Mouse (Mus musculus) stomach, embryonic 16.5 days (tissue): ENCODE measurements at regions not wholly inside any gene's neighbourhood (a gene's known extent, or its start where the extent isn't known, plus 50 kb on each side); places are given as distances from the start of the nearest gene placed in this dataset.
A peak's percentile ranks its signal among the peaks of the same experiment; 100 is the strongest.

Experiments
- ATAC-seq: fragments of 200-750 bp; cut with Nextera tagmentation; 2 replicates; pipeline ENCODE4 v1.8.0; 2017; ENCODE audit warnings: moderate number of reproducible peaks, moderate TSS enrichment; ENCODE audit not compliant: insufficient read depth, low FRiP score
- H3K27ac ChIP-seq: fragments of 300-500 bp; sonication (generic); 2 replicates; pipeline ENCODE4 v1.5.1; 2014; ENCODE audit warnings: low read length
- H3K27me3 ChIP-seq: fragments of 300-500 bp; sonication (generic); 2 replicates; pipeline ENCODE4 v1.6.1; 2014; ENCODE audit warnings: low read length, control low read depth, mixed read lengths; ENCODE audit not compliant: control insufficient read depth, insufficient read depth
- H3K36me3 ChIP-seq: fragments of 300-500 bp; sonication (generic); 2 replicates; pipeline ENCODE4 v1.6.1; 2014; ENCODE audit warnings: low read length; ENCODE audit not compliant: control insufficient read depth, insufficient read depth
- H3K4me1 ChIP-seq: fragments of 300-500 bp; sonication (generic); 2 replicates; pipeline ENCODE4 v1.6.1; 2014; ENCODE audit warnings: low read length, control low read depth, mixed read lengths; ENCODE audit not compliant: control insufficient read depth, insufficient read depth
- H3K4me2 ChIP-seq: fragments of 300-500 bp; sonication (generic); 2 replicates; pipeline ENCODE4 v1.6.1; 2014; ENCODE audit warnings: low read depth, low read length, mixed read lengths
- H3K4me3 ChIP-seq: fragments of 300-500 bp; sonication (generic); replicated peaks from 2 replicates; pipeline ENCODE4 v1.5.1; 2014; ENCODE audit warnings: mild to moderate bottlenecking, low read length
- H3K9ac ChIP-seq: fragments of 300-500 bp; sonication (generic); 2 replicates; pipeline ENCODE4 v1.6.1; 2014; ENCODE audit warnings: low read length
- H3K9me3 ChIP-seq: fragments of 300-500 bp; sonication (generic); replicated peaks from 2 replicates; pipeline ENCODE4 v1.6.1; 2016; ENCODE audit warnings: low read length, control low read depth; ENCODE audit not compliant: control insufficient read depth
- WGBS: fragments of 180-500 bp; shearing (Covaris S2); extraction: QIAGEN DNeasy Blood & Tissue Kit; methylation state at CpG from one replicate; pipeline ENCODE4 v1.1.7; 2014; 5-methylcytosine and 5-hydroxymethylcytosine counted together

DNA sequence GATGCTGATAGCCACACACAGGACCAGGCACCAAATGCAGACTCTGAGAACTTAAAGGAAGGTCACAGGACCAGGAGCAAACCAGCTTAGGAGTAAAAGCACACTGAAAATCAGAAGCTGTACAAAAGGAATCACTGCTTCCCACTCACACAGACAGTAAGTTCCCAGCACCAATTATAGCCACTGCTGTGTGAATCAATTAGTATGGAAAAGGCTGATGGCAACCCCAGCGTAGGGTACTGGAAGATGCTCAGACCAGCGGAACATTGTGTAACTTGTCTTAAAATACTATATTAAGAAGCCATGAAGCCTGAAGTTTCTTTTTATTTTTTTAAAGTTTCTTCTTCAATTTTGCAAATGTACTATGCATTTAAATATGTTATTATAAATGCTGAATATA is 115.8 kb downstream of the Lnpk start:
- Histone ChIP-seq H3K4me2 (no peak overlapping the region), H3K9ac (no peak overlapping the region), H3K4me3 (no peak overlapping the region), H3K27ac (no peak overlapping the region), H3K4me1 (no peaks in the 10 kb centered on the region), H3K9me3 (no peaks in the 10 kb centered on the region), H3K27me3 (no peaks in the 10 kb centered on the region), H3K36me3 (no peaks in the 10 kb centered on the region)
- 95% methylated on average over 2 of the region's 2 CpGs for WGBS
- ATAC-seq = no peak

DNA sequence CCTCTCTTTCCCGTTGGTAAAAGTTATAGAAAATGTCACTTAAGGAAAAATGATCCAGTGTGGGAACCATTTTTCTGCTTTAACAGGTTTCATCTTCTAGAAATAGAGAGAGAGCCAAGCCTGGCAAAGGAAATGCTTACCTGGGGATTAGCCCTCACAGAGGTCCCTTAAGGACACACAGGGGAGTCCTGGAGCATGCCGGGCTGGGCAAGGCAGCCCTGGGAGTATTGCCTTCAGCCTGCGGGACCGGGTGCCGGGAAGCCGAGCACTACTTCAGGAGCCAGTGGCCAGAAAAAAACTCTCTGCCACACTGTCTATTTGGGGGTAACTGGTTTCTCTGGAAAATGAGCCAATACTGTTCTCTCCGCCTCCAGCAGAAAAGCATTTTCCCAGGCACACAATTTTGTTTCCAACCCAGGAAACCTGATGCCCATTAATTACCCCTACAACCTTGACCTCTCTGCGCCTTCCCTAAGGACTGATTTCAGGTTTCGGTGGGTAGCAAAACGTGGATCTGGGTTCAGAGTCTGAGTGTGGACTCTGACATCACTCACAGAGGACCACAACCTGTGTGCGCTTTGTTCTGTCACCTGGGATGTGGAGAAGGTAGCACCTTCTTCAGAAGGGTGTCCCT is 117.9 kb downstream of the Lnpk start:
- no peaks in the 10 kb centered on the region for H3K9me3 ChIP-seq
- H3K4me2 ChIP-seq = no peak overlapping the region
- no peak overlapping the region for H3K4me3 ChIP-seq
- no peak overlapping the region for H3K9ac ChIP-seq
- ATAC-seq = no peak
- H3K4me1 ChIP-seq = no peaks in the 10 kb centered on the region
- H3K27me3 ChIP-seq = no peaks in the 10 kb centered on the region
- WGBS = 44% methylated on average over 11 of the region's 11 CpGs
- H3K27ac ChIP-seq = no peak overlapping the region
- no peaks in the 10 kb centered on the region for H3K36me3 ChIP-seq

DNA sequence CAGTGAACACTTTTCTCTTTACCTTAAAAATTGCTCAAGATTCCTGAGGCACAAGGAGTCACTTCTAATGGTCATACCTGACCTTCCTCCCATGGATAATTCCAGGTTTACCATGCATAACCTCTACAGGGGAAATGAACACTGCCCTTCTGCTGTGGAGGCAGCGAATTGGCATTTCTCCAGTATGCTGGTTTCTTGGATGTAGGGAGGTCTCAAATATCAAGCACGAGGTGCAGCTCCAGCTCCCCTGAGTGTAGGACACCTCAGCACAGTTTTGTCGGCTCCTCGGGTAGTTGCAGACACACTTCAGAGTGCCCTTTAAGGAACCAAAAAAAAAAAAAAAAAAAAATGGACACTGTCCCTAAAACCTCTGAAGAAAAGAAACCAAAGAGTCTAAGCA is 124.8 kb downstream of the Lnpk start:
- no peak overlapping the region for H3K9ac ChIP-seq
- no peak overlapping the region for H3K4me2 ChIP-seq
- H3K4me3 ChIP-seq = no peak overlapping the region
- H3K9me3 ChIP-seq = no peaks in the 10 kb centered on the region
- ATAC-seq = no peak
- H3K27me3 ChIP-seq = no peaks in the 10 kb centered on the region
- H3K4me1 ChIP-seq = no peaks in the 10 kb centered on the region; the same call in 1 of the 2 replicates
- H3K27ac ChIP-seq = no peak overlapping the region
- no peaks in the 10 kb centered on the region for H3K36me3 ChIP-seq
- 65% methylated on average over 4 of the region's 4 CpGs for WGBS

DNA sequence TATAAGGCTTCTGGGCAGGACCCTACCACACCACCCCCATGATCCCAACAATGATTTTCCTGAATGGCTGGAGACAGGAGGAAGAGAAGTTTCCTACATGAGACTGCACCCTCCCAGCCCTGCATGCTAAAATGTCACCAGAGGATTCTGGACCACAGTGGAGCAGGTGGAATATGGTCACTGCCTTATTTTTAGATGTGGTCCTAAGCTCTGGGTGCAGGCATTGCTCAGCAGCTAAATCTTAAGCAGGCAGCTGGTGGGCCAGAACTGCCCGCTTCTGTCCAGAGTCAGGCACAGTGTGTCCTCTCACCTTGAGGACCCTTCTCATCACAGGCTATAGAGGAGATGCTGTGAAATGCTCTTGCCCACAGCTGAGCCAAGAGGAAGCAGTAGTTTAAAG is 126.6 kb downstream of the Lnpk start:
- ATAC-seq = no peak
- H3K27me3 ChIP-seq = no peaks in the 10 kb centered on the region
- no peak overlapping the region for H3K4me3 ChIP-seq
- H3K4me2 ChIP-seq = no peak overlapping the region
- H3K27ac ChIP-seq = no peak overlapping the region
- H3K4me1 ChIP-seq = no peaks in the 10 kb centered on the region; the same call in 1 of the 2 replicates
- H3K9me3 ChIP-seq = no peaks in the 10 kb centered on the region
- 91% methylated on average over 1 of the region's 1 CpGs for WGBS
- H3K36me3 ChIP-seq = no peaks in the 10 kb centered on the region
- H3K9ac ChIP-seq = no peak overlapping the region

DNA sequence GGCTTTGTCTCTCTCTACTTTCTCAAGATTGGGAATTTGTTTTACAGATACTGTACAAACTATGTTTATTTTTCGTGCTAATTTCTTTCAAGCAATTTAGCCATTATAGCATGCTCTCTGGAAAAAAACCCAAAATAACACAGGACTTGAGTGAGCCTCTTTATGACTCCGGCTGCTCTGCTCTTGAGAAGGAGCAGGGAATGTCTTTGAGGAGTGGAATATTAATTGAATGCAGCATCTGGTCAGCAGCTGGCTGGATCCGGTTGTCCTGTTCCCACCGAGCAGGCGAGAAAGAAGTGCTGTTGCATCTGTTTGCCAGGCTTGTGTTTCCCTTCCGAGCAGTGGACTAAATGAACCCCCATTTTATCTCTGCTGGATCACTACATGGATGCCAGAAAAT is 127.7 kb downstream of the Lnpk start:
- H3K4me1 ChIP-seq = no peaks in the 10 kb centered on the region; the same call in 1 of the 2 replicates
- no peak overlapping the region for H3K4me3 ChIP-seq
- no peaks in the 10 kb centered on the region for H3K9me3 ChIP-seq
- H3K36me3 ChIP-seq = no peaks in the 10 kb centered on the region
- no peak for ATAC-seq
- no peaks in the 10 kb centered on the region for H3K27me3 ChIP-seq
- 31% methylated on average over 6 of the region's 6 CpGs for WGBS
- no peak overlapping the region for H3K27ac ChIP-seq
- H3K4me2 ChIP-seq = 0 out of 2 replicates have a peak overlapping the region, but pooled peaks have one; percentile 13
- H3K9ac ChIP-seq = no peak overlapping the region

DNA sequence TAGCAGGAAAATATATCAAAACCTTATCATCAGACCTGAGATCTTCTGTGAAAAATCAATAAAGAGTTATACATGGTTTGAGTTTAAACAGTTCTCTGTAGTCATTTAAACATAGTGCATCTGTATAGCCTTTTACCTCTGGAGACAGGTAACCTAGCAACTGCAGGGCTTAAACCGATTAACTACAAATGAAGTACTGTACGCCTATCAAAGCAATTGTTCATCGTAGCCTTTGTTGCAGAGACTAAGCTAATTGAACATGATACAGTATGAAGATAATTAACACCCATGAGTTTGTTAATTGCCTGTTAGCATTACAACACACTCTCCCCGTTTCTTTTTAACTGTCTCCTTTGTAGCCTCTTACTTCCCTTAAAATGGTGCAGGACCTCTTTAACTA is 128.2 kb downstream of the Lnpk start:
- Histone ChIP-seq H3K27ac (no peak overlapping the region), H3K4me2 (0 out of 2 replicates have a peak overlapping the region, but pooled peaks have one; percentile 13), H3K36me3 (no peaks in the 10 kb centered on the region), H3K9ac (no peak overlapping the region), H3K4me3 (no peak overlapping the region), H3K27me3 (no peaks in the 10 kb centered on the region), H3K9me3 (no peaks in the 10 kb centered on the region), H3K4me1 (no peaks in the 10 kb centered on the region; the same call in 1 of the 2 replicates)
- no peak for ATAC-seq
- 62% methylated on average over 4 of the region's 4 CpGs for WGBS

DNA sequence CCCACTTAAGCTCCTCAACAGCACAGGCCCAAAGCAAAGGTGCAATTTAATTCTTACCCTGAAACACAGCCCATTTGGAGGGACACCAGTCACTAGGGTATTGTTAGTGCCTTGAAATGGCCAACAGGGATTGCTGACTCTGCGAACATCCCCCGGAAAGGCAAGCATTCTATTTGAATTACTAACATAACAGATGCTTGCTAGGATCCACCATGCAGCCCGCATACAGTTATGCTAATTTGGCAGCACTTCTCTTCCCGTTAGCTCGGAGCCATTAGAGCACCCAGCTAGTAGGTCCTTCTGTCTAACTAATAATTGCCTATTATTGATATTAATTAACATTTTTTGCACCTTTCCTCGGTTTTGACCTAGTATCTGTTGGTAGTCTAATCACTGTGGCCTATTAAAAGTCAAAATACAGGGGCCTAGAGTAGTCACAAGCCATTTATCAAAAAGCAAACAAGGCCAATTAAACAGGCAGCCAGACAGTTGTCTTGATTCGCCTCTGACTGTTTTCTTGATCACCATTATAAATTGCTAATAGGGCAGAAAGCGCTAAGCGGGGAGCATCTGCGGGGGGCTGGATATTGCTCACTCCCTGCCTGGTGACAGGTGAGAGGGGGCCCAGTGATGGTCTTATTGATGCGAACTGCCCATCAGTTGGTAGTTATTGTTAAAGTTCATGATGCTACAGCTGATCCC is 129.0 kb downstream of the Lnpk start:
- 71% methylated on average over 11 of the region's 11 CpGs for WGBS
- ATAC-seq = no peak
- no peaks in the 10 kb centered on the region for H3K27me3 ChIP-seq

DNA sequence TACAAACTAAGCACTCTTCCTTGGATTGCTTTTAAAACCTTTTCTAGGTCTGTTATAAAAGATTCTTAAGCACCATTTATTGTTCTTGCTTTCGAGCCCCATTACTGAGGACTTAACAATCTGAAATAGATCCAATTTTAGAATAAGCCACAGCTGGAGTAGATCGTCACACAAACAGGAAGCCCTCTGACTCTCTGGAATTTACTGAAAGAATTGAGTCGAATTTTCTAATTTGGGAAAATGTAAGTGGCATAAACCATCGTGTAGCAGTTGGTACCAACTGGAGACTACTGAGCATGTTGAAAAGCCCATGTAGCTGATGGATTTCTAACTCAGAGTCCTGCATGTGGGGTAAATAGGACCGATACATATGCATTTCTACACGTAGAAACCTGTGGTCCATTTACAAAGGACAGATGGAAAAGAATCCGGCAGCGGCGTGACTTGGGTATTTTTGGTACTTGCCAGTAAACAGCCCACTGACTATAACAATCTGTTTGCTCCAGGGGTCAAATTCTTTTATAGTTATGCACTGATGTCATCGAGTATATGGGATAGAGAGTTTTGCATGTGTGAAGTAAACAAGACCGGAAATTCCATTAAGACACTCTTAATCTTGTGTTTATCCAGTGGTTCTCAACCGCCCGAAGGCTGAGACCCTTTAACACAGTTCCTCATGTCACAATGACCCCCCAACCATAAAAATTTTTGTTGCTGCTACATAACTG is 143.9 kb downstream of the Lnpk start:
- H3K36me3 ChIP-seq = no peaks in the 10 kb centered on the region
- no peaks in the 10 kb centered on the region for H3K27me3 ChIP-seq
- ATAC-seq = no peak; the same call in 1 of the 2 replicates
- H3K27ac ChIP-seq = peak overlapping the region; percentile 70
- H3K4me2 ChIP-seq = peak overlapping the region; percentile 11; the same call in 1 of the 2 replicates
- no peak overlapping the region for H3K4me3 ChIP-seq
- H3K9ac ChIP-seq = no peak overlapping the region
- no peaks in the 10 kb centered on the region for H3K9me3 ChIP-seq
- WGBS = 45% methylated on average over 13 of the region's 13 CpGs
- H3K4me1 ChIP-seq = no peaks in the 10 kb centered on the region

More for the DNA sequence above, 129.0 kb downstream of the Lnpk start:
- H3K4me1 ChIP-seq = no peaks in the 10 kb centered on the region; the same call in 1 of the 2 replicates
- H3K4me3 ChIP-seq = no peak overlapping the region
- H3K9me3 ChIP-seq = no peaks in the 10 kb centered on the region
- H3K9ac ChIP-seq = no peak overlapping the region
- no peak overlapping the region for H3K27ac ChIP-seq
- H3K4me2 ChIP-seq = no peak overlapping the region
- H3K36me3 ChIP-seq = no peaks in the 10 kb centered on the region

DNA sequence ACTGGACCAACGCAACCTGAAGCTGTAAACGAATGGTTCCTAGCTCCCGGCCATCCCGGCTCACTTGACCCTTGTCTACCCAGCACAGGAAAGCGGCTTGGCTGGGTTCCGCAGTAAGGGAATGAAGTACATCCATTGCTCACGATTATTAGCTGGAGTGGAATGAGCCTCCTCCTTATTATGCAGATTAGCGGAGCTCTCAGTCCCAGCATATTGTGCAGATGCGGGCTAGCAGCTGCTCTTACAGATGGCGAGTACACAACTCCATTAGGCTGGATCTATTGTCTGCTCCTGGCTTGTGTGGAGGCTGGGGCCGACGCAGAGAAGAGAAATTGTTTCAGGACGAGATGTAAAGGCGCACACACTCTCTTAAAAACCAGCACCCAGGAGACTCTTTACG is 152.5 kb downstream of the Lnpk start:
- Histone ChIP-seq H3K27ac (no peak overlapping the region), H3K4me2 (no peak overlapping the region), H3K9me3 (no peaks in the 10 kb centered on the region), H3K27me3 (no peaks in the 10 kb centered on the region), H3K36me3 (no peaks in the 10 kb centered on the region), H3K4me1 (no peaks in the 10 kb centered on the region), H3K4me3 (no peak overlapping the region), H3K9ac (no peak overlapping the region)
- ATAC-seq = no peak
- WGBS = 67% methylated on average over 15 of the region's 15 CpGs
